Mouse (Mus musculus): ENCODE measurements around the gene Psme2.

GRCm38 (mm10) chr14:55618486-55619195, 27.7 kb upstream of the Psme2 start:
- TF ChIP-seq EP300 (IDR thresholded peaks at IDR 0.05) (no peak), CTCF (IDR thresholded peaks at IDR 0.05) (no peak)

Data from lung, postnatal 0 days (tissue).